Mouse (Mus musculus): ENCODE measurements around the gene Iqcb1.

The Iqcb1 gene

DNA sequence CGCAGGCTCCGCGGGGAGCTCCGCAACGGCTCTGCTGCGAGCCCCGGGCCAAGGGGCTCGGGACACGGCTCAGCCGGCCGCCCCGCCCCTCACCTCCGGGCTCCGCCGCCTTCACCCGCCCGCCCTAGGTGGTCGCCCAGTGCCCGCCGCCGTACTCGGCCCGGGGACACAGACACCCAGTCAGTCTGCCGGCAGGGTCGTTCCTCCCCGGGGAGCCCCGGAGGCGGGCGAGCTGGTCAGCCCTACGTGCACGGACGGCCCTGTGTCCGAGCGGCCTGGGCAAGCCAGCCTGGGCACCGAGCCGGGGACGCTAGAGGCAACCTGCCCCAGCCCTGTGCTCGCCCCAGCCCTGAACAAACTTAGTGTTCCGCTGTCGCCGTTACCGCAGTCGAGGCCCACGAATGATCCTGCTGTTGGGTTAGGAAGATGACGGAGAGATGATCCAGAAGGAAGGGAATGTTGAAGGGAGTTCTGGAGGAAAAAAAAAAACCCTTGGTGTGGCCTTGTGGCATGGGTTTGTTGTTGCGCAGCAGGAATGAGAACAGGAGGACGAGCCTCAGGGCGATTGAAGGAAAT, 47.2 kb downstream of the Iqcb1 start:
- no peak for DNase-seq (ENCODE audit: low read depth)

DNA sequence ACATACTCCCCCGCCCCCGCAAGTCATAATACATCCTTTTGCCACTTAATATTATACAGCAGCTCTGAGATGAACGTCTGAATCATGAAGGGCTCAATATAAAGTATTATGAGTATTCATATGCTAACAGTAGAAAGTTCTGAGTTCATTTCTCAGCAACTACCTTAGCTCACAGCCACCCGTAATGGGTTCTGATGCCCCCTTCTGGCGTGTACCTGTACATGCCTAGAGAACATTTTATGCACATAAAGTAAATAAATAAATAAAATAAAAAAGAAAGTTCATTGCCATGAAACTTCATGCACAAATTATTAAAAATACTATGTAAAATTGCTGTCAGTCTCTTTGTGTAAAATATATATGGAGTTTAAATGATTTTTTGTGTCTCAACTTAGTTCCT, 49.1 kb downstream of the Iqcb1 start:
- DNase-seq (ENCODE audit: low read depth): no peak

DNA sequence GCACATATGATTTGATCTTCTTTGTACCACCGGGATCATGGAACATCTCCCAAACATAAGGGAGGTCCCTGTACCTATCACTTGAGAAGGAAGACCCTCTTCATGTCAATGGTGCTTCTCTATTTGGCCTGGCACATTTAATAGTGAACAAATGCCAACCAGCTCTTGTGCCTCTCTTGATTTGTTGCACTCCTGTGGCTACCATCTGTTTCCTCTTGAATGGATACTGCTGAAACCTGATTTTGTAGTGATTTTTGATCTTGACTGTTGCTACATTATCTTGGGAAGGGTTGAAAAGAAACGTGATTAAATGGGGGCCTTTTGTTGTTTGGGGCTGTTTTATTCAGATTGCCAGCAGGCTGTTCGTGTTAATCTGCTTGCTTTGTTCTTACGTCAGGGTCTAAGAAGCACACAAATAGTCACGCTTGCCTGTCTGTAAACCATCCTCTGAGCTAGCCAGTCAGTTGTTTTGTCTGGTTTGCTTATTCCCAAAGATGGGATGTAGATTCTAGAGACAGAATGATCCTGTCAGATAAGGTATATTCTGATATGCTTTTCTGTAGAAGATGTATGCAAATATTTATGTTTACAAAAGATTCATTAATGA, 54.7 kb downstream of the Iqcb1 start:
- no peak for DNase-seq (ENCODE audit: low read depth)

DNA sequence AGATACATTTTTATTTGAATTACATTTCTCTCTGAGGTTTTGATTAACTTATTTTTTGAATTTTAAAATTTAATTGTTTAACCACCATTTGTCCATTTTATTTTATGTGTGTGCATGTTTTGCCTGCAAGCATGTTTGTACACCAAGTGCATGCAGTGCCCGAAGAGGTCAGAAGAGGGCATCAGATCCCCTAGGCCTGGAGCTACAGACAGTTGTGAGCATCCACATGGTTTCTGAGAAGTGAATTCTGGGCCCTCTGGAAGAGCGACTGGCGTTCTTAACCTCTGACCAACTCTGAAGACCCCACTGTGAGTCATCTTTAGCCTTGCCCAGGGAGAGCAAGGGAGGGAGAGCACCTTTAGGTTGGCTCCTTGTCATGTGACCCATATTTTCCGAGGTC, 56.7 kb downstream of the Iqcb1 start:
- DNase-seq (ENCODE audit: low read depth): no peak

DNA sequence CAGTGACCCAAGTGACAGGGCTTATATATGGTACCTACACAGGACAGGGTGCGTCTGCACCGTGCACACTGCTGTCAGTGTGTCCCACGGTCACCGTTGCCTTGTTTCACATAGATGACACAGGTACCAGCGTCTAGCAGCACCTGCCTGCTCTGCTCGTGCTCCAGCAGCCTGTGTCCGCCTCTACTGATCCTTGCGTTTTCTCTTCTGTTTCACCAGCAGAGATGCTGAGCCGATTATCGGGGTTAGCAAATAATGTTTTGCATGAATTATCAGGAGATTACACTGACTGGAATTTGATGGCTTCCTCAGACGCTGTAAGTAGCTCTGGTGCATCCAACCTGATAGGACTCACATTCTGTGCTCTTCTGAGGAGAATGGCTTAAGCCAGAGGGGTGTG, 57.7 kb downstream of the Iqcb1 start:
- DNase-seq (ENCODE audit: low read depth): no peak

DNA sequence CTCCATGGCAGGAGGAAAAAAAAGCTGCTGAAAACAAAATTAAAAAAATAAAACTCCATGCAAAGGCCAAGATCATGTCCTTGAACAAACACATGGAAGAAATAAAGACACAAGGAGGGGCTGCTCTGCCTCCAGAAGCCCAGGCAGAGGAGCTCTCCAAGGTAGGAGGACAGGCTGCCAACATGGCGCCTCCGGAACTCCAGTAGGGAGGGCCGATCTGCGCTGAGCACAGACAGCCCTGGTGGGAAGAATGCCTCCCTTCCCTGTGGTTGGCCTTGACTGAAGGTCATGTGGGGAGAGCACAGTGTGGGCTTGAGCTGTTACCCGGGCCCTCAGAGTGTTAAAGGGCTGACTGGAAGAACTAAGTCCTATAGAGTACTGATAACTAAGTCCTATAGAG, 59.4 kb downstream of the Iqcb1 start:
- no peak for DNase-seq (ENCODE audit: low read depth)

DNA sequence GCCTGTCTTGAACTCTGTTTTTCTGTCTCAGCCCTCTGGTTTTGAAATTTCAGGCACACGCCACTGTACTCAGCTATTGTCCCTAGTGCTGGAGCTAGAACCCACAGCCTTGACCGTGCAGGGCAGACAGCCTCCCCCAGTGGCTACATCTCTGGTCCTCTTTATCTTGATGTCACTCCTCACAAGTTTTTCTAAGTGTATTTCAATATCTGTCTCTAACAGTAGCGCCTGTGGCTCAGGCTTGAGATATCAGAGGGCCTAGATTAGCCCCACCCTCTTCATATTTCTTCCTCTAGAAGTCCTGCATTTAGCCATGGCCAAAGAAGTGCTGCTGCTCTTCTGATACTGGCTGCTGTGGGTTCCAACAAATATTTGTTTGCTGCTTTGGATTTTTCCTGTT, 62.4 kb downstream of the Iqcb1 start:
- DNase-seq (ENCODE audit: low read depth): peak; percentile 85

DNA sequence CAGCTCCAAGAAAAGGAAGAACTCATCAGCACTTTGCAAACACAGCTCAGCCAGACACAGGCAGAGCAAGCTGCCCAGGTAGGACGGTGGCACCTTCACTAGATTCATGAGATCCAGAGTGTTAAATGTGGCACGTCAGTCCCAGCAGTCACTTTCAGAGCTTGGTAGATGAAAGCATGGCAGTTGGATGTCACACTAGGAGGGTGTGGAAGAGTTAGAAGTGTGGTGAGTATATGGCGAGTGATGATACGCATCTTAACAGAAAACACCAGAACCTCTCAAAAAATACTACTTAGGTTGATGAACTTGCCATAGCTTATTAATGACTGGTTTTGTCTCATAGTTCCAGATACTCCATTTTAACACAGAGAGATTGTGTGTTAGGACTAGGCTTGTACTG, 63.2 kb downstream of the Iqcb1 start:
- DNase-seq (ENCODE audit: low read depth): no peak

DNA sequence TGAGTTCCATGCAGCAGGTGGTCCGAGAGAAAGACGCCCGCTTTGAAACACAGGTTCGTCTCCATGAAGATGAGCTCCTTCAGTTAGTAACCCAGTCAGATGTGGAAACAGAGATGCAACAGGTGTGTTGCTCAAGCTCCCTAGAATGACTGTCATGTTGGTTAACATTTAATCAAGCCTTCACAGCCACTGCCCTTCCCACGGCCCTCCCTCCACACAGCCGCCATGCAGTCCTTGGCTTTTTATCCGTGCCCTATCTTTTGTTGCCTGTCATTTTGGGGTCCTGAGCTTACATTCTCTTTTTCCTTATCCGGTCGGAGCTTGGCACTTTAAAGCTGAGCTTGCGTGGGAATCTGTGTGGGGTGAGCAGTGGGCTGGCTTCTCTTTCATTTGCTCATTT, 65.1 kb downstream of the Iqcb1 start:
- DNase-seq (ENCODE audit: low read depth): no peak

DNA sequence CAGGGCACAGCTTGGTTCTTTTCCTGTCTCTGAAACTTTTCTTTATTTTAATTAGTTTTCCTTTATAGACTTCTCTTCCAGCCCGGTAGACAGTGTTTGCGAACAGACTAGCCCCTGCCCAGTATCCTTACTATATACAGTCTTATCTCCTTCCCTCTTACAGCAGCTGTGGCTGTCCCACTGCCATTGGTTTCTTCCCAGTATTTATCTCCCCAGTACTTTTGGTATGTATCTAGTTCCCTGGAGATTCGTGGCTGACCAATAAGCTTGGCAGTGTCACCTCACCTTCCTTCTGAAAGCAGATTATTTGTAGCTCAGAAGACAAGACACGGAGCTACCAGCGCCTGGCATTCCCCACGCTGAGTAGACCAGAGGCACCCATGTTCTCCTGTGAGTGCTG, 68.5 kb downstream of the Iqcb1 start:
- DNase-seq (ENCODE audit: low read depth): no peak

DNA sequence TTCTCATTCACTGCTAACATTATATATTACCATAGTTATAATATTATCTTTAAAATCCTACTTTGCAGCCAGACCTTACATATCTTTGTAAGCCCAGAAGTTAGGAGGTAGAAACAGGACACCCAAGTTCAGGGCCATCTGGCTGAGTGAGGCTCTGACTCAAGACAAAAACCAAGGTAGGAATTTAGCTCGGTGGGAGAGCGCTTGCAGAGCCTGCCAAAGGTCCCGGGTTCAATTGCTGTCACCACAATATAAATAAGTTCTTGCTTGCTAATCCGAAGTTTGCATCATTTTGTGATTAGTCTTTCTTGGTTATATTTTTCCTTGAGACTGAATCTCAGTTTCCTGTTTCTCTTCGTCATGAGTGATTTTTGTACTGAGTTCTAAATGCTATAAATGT, 75.0 kb downstream of the Iqcb1 start:
- no peak for DNase-seq (ENCODE audit: low read depth)

DNA sequence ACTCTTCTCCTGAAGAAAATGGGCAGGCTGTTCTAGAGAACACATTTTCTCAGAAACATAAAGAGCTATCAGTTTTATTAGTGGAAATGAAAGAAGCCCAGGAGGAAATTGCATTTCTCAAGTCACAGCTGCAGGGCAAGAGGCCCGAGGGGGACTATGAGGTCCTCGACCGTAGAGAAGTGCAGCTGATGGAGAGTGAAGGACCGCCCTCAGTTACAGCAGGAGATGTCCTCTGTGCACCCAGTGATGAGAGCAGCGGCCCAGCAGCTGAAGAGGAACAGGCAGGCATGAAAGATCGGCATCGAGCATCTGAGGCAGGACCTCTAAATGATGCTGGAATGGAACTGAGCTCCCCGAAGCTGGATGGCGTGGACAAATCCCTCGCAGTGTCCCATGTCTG, 83.7 kb downstream of the Iqcb1 start:
- no peak for DNase-seq (ENCODE audit: low read depth)

DNA sequence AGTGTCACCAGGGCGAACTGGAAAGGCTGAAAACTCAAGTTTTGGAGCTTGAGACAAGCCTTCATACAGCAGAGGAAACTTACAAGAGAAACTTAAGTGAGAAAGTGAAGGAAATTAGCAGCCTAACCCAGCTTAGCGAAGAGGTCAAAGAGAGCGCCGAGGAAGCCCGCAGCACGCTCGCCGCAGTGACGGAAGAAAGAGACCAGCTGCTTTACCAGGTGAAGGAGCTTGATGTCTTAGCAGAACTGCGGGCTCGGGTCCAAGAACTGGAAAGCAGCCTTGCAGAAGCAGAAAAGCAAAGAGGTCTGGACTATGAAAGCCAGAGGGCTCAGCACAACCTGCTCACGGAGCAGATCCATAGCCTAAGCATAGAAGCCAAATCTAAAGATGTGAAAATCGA, 84.1 kb downstream of the Iqcb1 start:
- DNase-seq (ENCODE audit: low read depth): no peak

DNA sequence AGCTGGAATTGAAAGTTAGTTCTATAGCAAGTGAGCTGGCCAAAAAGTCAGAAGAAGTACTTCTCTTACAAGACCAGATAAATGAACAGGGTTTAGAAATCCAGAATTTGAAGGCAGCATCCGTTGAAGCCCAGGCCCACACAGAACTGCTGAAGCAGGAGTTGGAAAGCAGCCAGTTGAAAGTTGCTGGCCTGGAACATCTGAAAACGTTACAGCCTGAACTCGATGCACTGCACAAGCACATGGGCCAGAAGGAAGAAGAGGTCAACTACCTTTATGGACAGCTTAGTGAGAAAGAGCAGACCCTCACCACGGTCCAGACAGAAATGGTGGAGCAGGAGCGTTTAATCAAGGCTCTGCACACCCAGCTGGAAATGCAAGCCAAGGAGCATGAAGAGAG, 86.0 kb downstream of the Iqcb1 start:
- no peak for DNase-seq (ENCODE audit: low read depth)

DNA sequence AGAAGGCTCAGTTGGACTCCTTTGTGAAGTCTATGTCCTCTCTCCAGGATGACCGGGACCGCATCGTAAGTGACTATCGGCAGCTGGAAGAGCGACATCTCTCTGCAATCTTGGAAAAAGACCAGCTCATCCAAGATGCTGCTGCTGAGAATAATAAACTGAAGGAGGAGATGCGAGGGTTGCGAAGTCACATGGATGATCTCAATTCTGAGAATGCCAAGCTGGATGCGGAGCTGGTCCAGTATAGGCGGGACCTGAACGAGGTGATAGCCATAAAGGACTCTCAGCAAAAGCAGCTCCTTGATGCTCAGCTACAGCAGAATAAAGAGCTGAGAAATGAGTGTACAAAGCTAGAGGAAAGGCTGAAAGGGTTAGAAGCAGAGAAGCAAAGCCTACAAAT, 90.3 kb downstream of the Iqcb1 start:
- DNase-seq (ENCODE audit: low read depth): no peak

DNA sequence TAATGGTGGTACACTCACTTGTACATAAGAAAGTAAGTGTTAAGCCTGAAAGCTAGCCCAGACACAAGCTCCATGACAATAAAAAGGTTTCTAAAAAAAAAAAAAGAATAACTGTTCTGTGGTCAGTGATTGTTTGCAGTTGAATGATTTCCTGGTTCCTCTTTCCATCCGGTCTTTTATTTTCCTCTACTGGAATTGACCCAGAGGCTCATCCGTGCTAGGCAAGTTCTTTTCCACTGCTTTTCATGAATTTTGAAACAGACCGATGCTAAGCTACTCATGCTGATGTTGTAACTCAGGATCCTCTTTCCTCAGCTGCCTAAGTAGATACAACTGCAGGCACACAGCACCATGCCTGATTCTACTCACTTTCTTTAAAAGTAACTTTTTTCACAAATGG, 92.2 kb downstream of the Iqcb1 start:
- no peak for DNase-seq (ENCODE audit: low read depth)

DNA sequence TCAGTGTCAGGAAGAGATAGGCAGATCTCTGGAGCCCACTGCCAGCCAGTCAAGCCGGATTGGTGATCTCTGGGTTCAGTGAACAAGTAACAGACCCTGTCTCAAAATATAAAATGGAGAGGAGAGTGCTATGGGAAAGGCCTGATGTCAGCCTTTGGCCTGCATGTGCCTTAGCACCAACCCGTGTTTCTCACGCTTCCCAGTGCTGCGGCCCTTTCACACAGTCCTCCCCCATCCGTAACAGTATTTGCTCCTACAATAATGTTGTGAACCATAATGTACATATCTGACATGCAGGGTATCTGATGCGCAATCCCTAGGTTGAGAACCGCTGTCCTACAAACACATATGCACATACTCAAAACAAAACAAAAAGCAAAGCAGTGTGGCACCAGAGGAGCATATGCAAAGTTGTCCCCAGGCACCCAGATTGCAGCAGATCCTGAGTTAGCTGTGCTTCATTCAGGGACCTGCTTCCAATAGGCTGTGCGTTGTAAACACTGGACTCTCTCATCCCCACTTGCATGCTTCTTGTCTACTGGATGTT, 93.0 kb downstream of the Iqcb1 start:
- DNase-seq (ENCODE audit: low read depth): no peak

DNA sequence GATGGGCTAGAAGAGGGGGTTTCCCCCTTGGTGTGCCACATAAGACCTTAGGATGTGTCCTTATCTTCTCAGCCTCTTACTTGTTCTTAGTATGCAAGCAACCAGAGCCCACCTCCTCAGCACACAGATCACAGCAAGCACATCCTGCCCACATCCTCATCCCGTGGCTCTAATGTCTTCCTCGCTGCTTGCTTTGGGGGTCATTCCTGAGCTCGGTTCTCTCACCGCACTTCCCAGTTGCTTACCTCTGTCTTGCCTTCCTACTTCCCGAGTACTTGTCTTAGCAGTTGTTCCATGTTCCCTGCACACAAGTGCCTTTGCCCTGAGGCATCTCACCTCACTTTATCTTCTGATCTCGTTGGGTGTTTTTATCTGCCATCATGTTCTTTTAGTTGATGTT, 93.8 kb downstream of the Iqcb1 start:
- no peak for DNase-seq (ENCODE audit: low read depth)
